Mouse (Mus musculus) liver, embryonic 14.5 days (tissue): ENCODE measurements around the gene Rnf144b.

Source experiments
- CTCF ChIP-seq: IDR thresholded peaks from 2 replicates; pipeline ENCODE4 v1.5.1; 2016; ENCODE audit warnings: antibody characterized with exemption, low read depth, control low read depth
- EP300 ChIP-seq: IDR thresholded peaks from 2 replicates; pipeline ENCODE4 v1.6.1; 2016; ENCODE audit warnings: antibody characterized with exemption, low read depth

- TF ChIP-seq CTCF (no peak), EP300 (no peak)
These were observed 30.8 kb downstream of the Rnf144b start for GRCm38 (mm10) chr13:47153206-47153605.
